14 mouse cellular contexts compared by ENCODE assay signal in genomic region chr6:90541367-90541772, GRCm38 (mm10). TPM values are rescaled to one million over a fixed set of nuclear protein-coding genes. Genes with fewer than 3 reads are reported as not detected.
A peak's percentile ranks its signal among the peaks of the same experiment; 100 is the strongest.
DNase-seq lines count a peak whose midpoint lies in the region; ATAC-seq and TF ChIP-seq lines count a peak whose summit lies in the region.
"Had no signal": no experiment of that assay in that cellular context is flagged by ENCODE, and none has a peak within 500 bp of the region (broad histone marks: within the 10 kb centered on the region; RNA-seq: fewer than 3 reads in every experiment).

No protein-coding gene starts in this region.

- no peaks in the 10 kb centered on the region for H3K9me3 ChIP-seq in heart, embryonic 12.5 days (replicated peaks)
- no peaks in the 10 kb centered on the region for H3K9me3 ChIP-seq in forebrain, embryonic 13.5 days (replicated peaks)
- H3K9me3 ChIP-seq in hindbrain, embryonic 15.5 days: no peaks in the 10 kb centered on the region
- no peaks in the 10 kb centered on the region for H3K9me3 ChIP-seq in midbrain, postnatal 0 days (ENCODE audit: low read length)
- H3K9me3 ChIP-seq: limb, embryonic 13.5 days had no signal

- H3K4me1 ChIP-seq in heart, embryonic 12.5 days (replicated peaks): no peaks in the 10 kb centered on the region
- peaks cover 16% of the 10 kb centered on the region for H3K4me1 ChIP-seq in forebrain, embryonic 13.5 days
- H3K4me1 ChIP-seq in hindbrain, embryonic 15.5 days (replicated peaks): 0 out of 2 replicates have a peak, but pooled peaks cover 3% of the 10 kb centered on the region
- no peaks in the 10 kb centered on the region for H3K4me1 ChIP-seq in midbrain, postnatal 0 days (ENCODE audit: insufficient read depth, low read length)
- H3K4me1 ChIP-seq: limb, embryonic 13.5 days had no signal

- H3K36me3 ChIP-seq in heart, embryonic 12.5 days: no peaks in the 10 kb centered on the region
- H3K36me3 ChIP-seq in forebrain, embryonic 13.5 days (ENCODE audit: poor library complexity, severe bottlenecking): no peaks in the 10 kb centered on the region
- no peaks in the 10 kb centered on the region for H3K36me3 ChIP-seq in hindbrain, embryonic 15.5 days
- H3K36me3 ChIP-seq in midbrain, postnatal 0 days (ENCODE audit: insufficient read depth, low read length): no peaks in the 10 kb centered on the region
- H3K36me3 ChIP-seq: limb, embryonic 13.5 days had no signal

- no peak overlapping the region for H3K27ac ChIP-seq in heart, embryonic 12.5 days (ENCODE audit: poor library complexity, severe bottlenecking)
- peak overlapping the region; percentile 49; the same call in 1 of the 2 replicates for H3K27ac ChIP-seq in forebrain, embryonic 13.5 days
- H3K27ac ChIP-seq in hindbrain, embryonic 15.5 days (replicated peaks): peak overlapping the region; percentile 84
- H3K27ac ChIP-seq in midbrain, postnatal 0 days (ENCODE audit: low read depth, low read length): peak overlapping the region; percentile 72
- H3K27ac ChIP-seq: kidney, postnatal 0 days; limb, embryonic 13.5 days had no signal

- no peak for TF ChIP-seq CTCF in midbrain, postnatal 0 days (IDR thresholded peaks at IDR 0.05)

- DNase-seq in heart, adult 9 months (ENCODE audit: low spot score in 2 of 2): no peak
- DNase-seq in midbrain, postnatal 0 days (ENCODE audit: low spot score): peak; percentile 87
- DNase-seq in kidney, postnatal 4 days: no peak
- DNase-seq in ovary, postnatal 14 days (ENCODE audit: low spot score): no peak
- no peak for DNase-seq in layer of hippocampus, postnatal 25 days (ENCODE audit: extremely low spot score in 1 of 2, low spot score in 1 of 2)
- DNase-seq: cerebellum, adult 9-10 months; lung, adult 2 months; right cerebral cortex, postnatal 25 days had no signal

- no peak overlapping the region for H3K4me2 ChIP-seq in heart, embryonic 12.5 days
- H3K4me2 ChIP-seq in forebrain, embryonic 13.5 days: no peak overlapping the region
- H3K4me2 ChIP-seq in hindbrain, embryonic 15.5 days: no peak overlapping the region
- H3K4me2 ChIP-seq in midbrain, postnatal 0 days (ENCODE audit: low read depth, low read length, poor library complexity, severe bottlenecking): no peak overlapping the region
- H3K4me2 ChIP-seq: limb, embryonic 13.5 days had no signal

- ATAC-seq in heart, embryonic 12.5 days (ENCODE audit: insufficient number of reproducible peaks, low FRiP score): no peak
- peak; percentile 50 for ATAC-seq in forebrain, embryonic 13.5 days
- peak; percentile 88 for ATAC-seq in hindbrain, embryonic 15.5 days (ENCODE audit: low FRiP score, low read depth)
- peak; percentile 86 for ATAC-seq in midbrain, postnatal 0 days (ENCODE audit: low FRiP score)

- 0 out of 2 replicates have a peak overlapping the region, but pooled peaks have one; percentile 7 for H3K9ac ChIP-seq in heart, embryonic 12.5 days
- H3K9ac ChIP-seq in forebrain, embryonic 13.5 days: no peak overlapping the region
- H3K9ac ChIP-seq in hindbrain, embryonic 15.5 days: no peak overlapping the region
- no peak overlapping the region for H3K9ac ChIP-seq in midbrain, postnatal 0 days (replicated peaks; ENCODE audit: low read length, poor library complexity, severe bottlenecking)
- H3K9ac ChIP-seq: limb, embryonic 13.5 days had no signal

- peaks cover 44% of the 10 kb centered on the region for H3K27me3 ChIP-seq in heart, embryonic 12.5 days (replicated peaks)
- H3K27me3 ChIP-seq in forebrain, embryonic 13.5 days: 0 out of 2 replicates have a peak, but pooled peaks cover 6% of the 10 kb centered on the region
- H3K27me3 ChIP-seq in hindbrain, embryonic 15.5 days: no peaks in the 10 kb centered on the region
- H3K27me3 ChIP-seq in midbrain, postnatal 0 days (ENCODE audit: insufficient read depth, low read length): no peaks in the 10 kb centered on the region

- 63% methylated on average over 5 of the region's 5 CpGs for WGBS in heart, embryonic 12.5 days
- 29% methylated on average over 5 of the region's 5 CpGs for WGBS in forebrain, embryonic 13.5 days
- 27% methylated on average over 5 of the region's 5 CpGs for WGBS in hindbrain, embryonic 15.5 days
- WGBS in midbrain, postnatal 0 days: 23% methylated on average over 5 of the region's 5 CpGs

- H3K4me3 ChIP-seq in heart, embryonic 12.5 days: no peak overlapping the region
- H3K4me3 ChIP-seq in forebrain, embryonic 13.5 days: no peak overlapping the region
- no peak overlapping the region for H3K4me3 ChIP-seq in hindbrain, embryonic 15.5 days
- H3K4me3 ChIP-seq in midbrain, postnatal 0 days (ENCODE audit: low read depth, low read length): no peak overlapping the region
- H3K4me3 ChIP-seq: limb, embryonic 13.5 days had no signal

RNA-seq across cellular contexts. Expression of gene Aldh1l1, which starts 55.1 kb away (rescaled TPM):
- 1.1 and 2.1 TPM in 2 replicates for polyA plus RNA-seq in heart, embryonic 12.5 days (2016; fragmentation: Nextera tagmentation; extraction: Ambion mirVana)
- polyA plus RNA-seq in forebrain, embryonic 13.5 days (2015; fragmentation: Nextera tagmentation; extraction: Ambion mirVana): 8.1 and 9.6 TPM in 2 replicates
- 65.8 and 81.7 TPM in 2 replicates for polyA plus RNA-seq in hindbrain, embryonic 15.5 days (2015; fragmentation: Nextera tagmentation; extraction: Ambion mirVana)
- total RNA-seq in midbrain, postnatal 0 days (2014; rRNA removed): 111 and 125 TPM in 2 replicates
- 83.8 and 101 TPM in 2 replicates for polyA plus RNA-seq in midbrain, postnatal 0 days (2015; fragmentation: Nextera tagmentation; extraction: Ambion mirVana)
- 10 to 100 TPM; 45.0 to 48.4 TPM for total RNA-seq in layer of hippocampus, postnatal 25 days (2021)
- total RNA-seq: neutrophil, adult 5-6 weeks had no signal
